Mouse (Mus musculus) cerebellum, postnatal 4 days (tissue): Measurements from ENCODE around the gene Pparg.

Experiments
- DNase-seq, 2 experiments: peaks; one replicate each; pipeline ENCODE4 v3.0.0; 2022; ENCODE audit warnings: low spot score in 2 of 2, mixed read lengths in 1 of 2

Pparg gene

GRCm38 (mm10) chr6:115463338-115463737 lies 102.6 kb downstream of the Pparg start:
- DNase-seq: no peak

- no peak for DNase-seq
Measured at GRCm38 (mm10) chr6:115464661-115465060, 103.9 kb downstream of the Pparg start.

GRCm38 (mm10) chr6:115465463-115465862 lies 104.7 kb downstream of the Pparg start:
- DNase-seq: no peak

GRCm38 (mm10) chr6:115465876-115466275 lies 105.1 kb downstream of the Pparg start:
- DNase-seq: no peak

- no peak for DNase-seq
Measured at GRCm38 (mm10) chr6:115466601-115467000, 105.8 kb downstream of the Pparg start.

- no peak for DNase-seq
Measured at GRCm38 (mm10) chr6:115469666-115470581, 109.2 kb downstream of the Pparg start.

GRCm38 (mm10) chr6:115471956-115472355 lies 111.2 kb downstream of the Pparg start:
- DNase-seq: no peak

- no peak for DNase-seq
Measured at GRCm38 (mm10) chr6:115477081-115477695, 116.4 kb downstream of the Pparg start.

- DNase-seq: no peak
Measured at GRCm38 (mm10) chr6:115479963-115480321, 119.2 kb downstream of the Pparg start.

GRCm38 (mm10) chr6:115480322-115481017 lies 119.7 kb downstream of the Pparg start:
- no peak for DNase-seq

GRCm38 (mm10) chr6:115481018-115481354 lies 120.2 kb downstream of the Pparg start:
- no peak for DNase-seq

GRCm38 (mm10) chr6:115481603-115482002 lies 120.9 kb downstream of the Pparg start:
- DNase-seq: no peak

- no peak for DNase-seq
Measured at GRCm38 (mm10) chr6:115485635-115486034, 124.9 kb downstream of the Pparg start.

GRCm38 (mm10) chr6:115489831-115490230 lies 129.1 kb downstream of the Pparg start:
- DNase-seq: no peak

- DNase-seq: peak in 1 of 2 experiments; percentile 17
Measured at GRCm38 (mm10) chr6:115492952-115493613, 132.3 kb downstream of the Pparg start.

- no peak for DNase-seq
Measured at GRCm38 (mm10) chr6:115493824-115494223, 133.1 kb downstream of the Pparg start.

GRCm38 (mm10) chr6:115499540-115499939 lies 138.8 kb downstream of the Pparg start:
- peak in 1 of 2 experiments; percentile 75 for DNase-seq

- DNase-seq: no peak
Measured at GRCm38 (mm10) chr6:115500234-115500633, 139.5 kb downstream of the Pparg start.

- peak in 1 of 2 experiments; percentile 19 for DNase-seq
Measured at GRCm38 (mm10) chr6:115501131-115501530, 140.4 kb downstream of the Pparg start.

GRCm38 (mm10) chr6:115503038-115503437 lies 142.3 kb downstream of the Pparg start:
- DNase-seq: no peak

GRCm38 (mm10) chr6:115503549-115504159 lies 142.9 kb downstream of the Pparg start:
- no peak for DNase-seq

GRCm38 (mm10) chr6:115504160-115504558 lies 143.4 kb downstream of the Pparg start:
- DNase-seq: no peak
